Mouse (Mus musculus) C2C12 (cell line): ENCODE measurements at regions not wholly inside any gene's neighbourhood (a gene's known extent, or its start where the extent isn't known, plus 50 kb on each side); places are given as distances from the start of the nearest gene placed in this dataset.

Experiments
- H3K27me3 ChIP-seq: one replicate; pipeline ENCODE4 v1.6.1; 2011; ENCODE audit not compliant: control insufficient read depth, insufficient read depth, insufficient read length
- H3K36me3 ChIP-seq: one replicate; pipeline ENCODE4 v1.6.1; 2011; ENCODE audit not compliant: control insufficient read depth, insufficient read depth
- H3K4me3 ChIP-seq: one replicate; pipeline ENCODE4 v1.5.1; 2011; ENCODE audit warnings: mild to moderate bottlenecking, control low read depth; ENCODE audit not compliant: poor library complexity, insufficient read depth, severe bottlenecking
- H3K79me2 ChIP-seq: one replicate; pipeline ENCODE4 v1.6.1; 2011; ENCODE audit not compliant: control insufficient read depth, insufficient read depth
- H3K79me3 ChIP-seq: one replicate; pipeline ENCODE4 v1.6.1; 2011; ENCODE audit warnings: low read depth, control low read depth
- H3ac ChIP-seq: one replicate; pipeline ENCODE3; 2011; ENCODE audit warnings: low read depth; ENCODE audit not compliant: control insufficient read depth, insufficient read length
- CEBPB ChIP-seq: IDR thresholded peaks from one replicate; pipeline ENCODE4 v1.6.1; 2011; ENCODE audit warnings: low read depth, mild to moderate bottlenecking, control low read depth, moderate library complexity
- CTCF ChIP-seq: IDR thresholded peaks from one replicate; pipeline ENCODE4 v1.5.1; 2011; ENCODE audit not compliant: control insufficient read depth, insufficient read depth, insufficient read length
- FOSL1 ChIP-seq: IDR thresholded peaks from one replicate; pipeline ENCODE4 v1.8.0; 2011; ENCODE audit warnings: mild to moderate bottlenecking, low read length; ENCODE audit not compliant: poor library complexity, insufficient read depth, severe bottlenecking
- MAX ChIP-seq: IDR thresholded peaks from one replicate; pipeline ENCODE4 v1.6.1; 2011; ENCODE audit warnings: mild to moderate bottlenecking, control low read depth
- MYOD1 ChIP-seq: IDR thresholded peaks from one replicate; pipeline ENCODE4 v1.6.1; 2011; ENCODE audit warnings: low read depth; ENCODE audit not compliant: control insufficient read depth, insufficient read length
- MYOG ChIP-seq: IDR thresholded peaks from one replicate; pipeline ENCODE4 v1.6.1; 2011; ENCODE audit not compliant: control insufficient read depth, insufficient read length; ENCODE audit errors: extremely low read depth
- USF1 ChIP-seq: IDR thresholded peaks from one replicate; pipeline ENCODE4 v1.6.1; 2011; ENCODE audit warnings: low read depth, mild to moderate bottlenecking, control low read depth, moderate library complexity

- Histone ChIP-seq H3K79me3 (no peaks in the 10 kb centered on the region), H3K36me3 (no peaks in the 10 kb centered on the region), H3K79me2 (no peaks in the 10 kb centered on the region), H3K27me3 (no peaks in the 10 kb centered on the region), H3K4me3 (no peak overlapping the region), H3ac (no peak overlapping the region)
- TF ChIP-seq CTCF (no peak), FOSL1 (no peak), USF1 (no peak)
Measured at GRCm38 (mm10) chr3:147118092-147118491, 265.9 kb downstream of the Ttll7 start.

GRCm38 (mm10) chr3:147118622-147119021 lies 266.5 kb downstream of the Ttll7 start:
- no peaks in the 10 kb centered on the region for H3K36me3 ChIP-seq

GRCm38 (mm10) chr3:147121826-147122225 lies 269.7 kb downstream of the Ttll7 start:
- no peak overlapping the region for H3K4me3 ChIP-seq
- no peaks in the 10 kb centered on the region for H3K79me2 ChIP-seq

More at GRCm38 (mm10) chr3:147118622-147119021, 266.5 kb downstream of the Ttll7 start:
- H3K4me3 ChIP-seq, result no peak overlapping the region
- TF ChIP-seq FOSL1 (no peak), MYOD1 (no peak), MYOG (no peak), MAX (no peak), USF1 (no peak)
- no peaks in the 10 kb centered on the region for H3K79me3 ChIP-seq
- H3K27me3 ChIP-seq, result no peaks in the 10 kb centered on the region
- no peaks in the 10 kb centered on the region for H3K79me2 ChIP-seq
- H3ac ChIP-seq, result no peak overlapping the region

GRCm38 (mm10) chr3:147127740-147128139 lies 275.6 kb downstream of the Ttll7 start:
- Histone ChIP-seq H3ac (no peak overlapping the region), H3K27me3 (no peaks in the 10 kb centered on the region), H3K79me2 (no peaks in the 10 kb centered on the region)

More at GRCm38 (mm10) chr3:147121826-147122225, 269.7 kb downstream of the Ttll7 start:
- TF ChIP-seq MAX (no peak), USF1 (no peak), MYOG (no peak), CEBPB (no peak), MYOD1 (no peak), FOSL1 (no peak), CTCF (no peak)
- H3ac ChIP-seq, result no peak overlapping the region
- no peaks in the 10 kb centered on the region for H3K27me3 ChIP-seq
- H3K79me3 ChIP-seq, result no peaks in the 10 kb centered on the region
- H3K36me3 ChIP-seq, result no peaks in the 10 kb centered on the region

GRCm38 (mm10) chr3:147132830-147133229 lies 280.7 kb downstream of the Ttll7 start:
- no peak overlapping the region for H3ac ChIP-seq
- TF ChIP-seq USF1 (no peak), MYOG (no peak), MYOD1 (no peak), CTCF (no peak), FOSL1 (no peak), CEBPB (no peak), MAX (no peak)
- no peaks in the 10 kb centered on the region for H3K27me3 ChIP-seq
- H3K79me2 ChIP-seq, result no peaks in the 10 kb centered on the region
- H3K79me3 ChIP-seq, result no peaks in the 10 kb centered on the region
- no peaks in the 10 kb centered on the region for H3K36me3 ChIP-seq
- no peak overlapping the region for H3K4me3 ChIP-seq

More at GRCm38 (mm10) chr3:147127740-147128139, 275.6 kb downstream of the Ttll7 start:
- Histone ChIP-seq H3K4me3 (no peak overlapping the region), H3K36me3 (no peaks in the 10 kb centered on the region), H3K79me3 (no peaks in the 10 kb centered on the region)
- TF ChIP-seq MYOD1 (no peak), USF1 (no peak), MAX (no peak), CEBPB (no peak), FOSL1 (no peak), MYOG (no peak), CTCF (no peak)

- Histone ChIP-seq H3K79me2 (no peaks in the 10 kb centered on the region), H3K79me3 (no peaks in the 10 kb centered on the region), H3ac (no peak overlapping the region), H3K36me3 (no peaks in the 10 kb centered on the region), H3K4me3 (no peak overlapping the region), H3K27me3 (no peaks in the 10 kb centered on the region)
- no peak for TF ChIP-seq FOSL1
- TF ChIP-seq CTCF, result no peak
- no peak for TF ChIP-seq CEBPB
- no peak for TF ChIP-seq USF1
- no peak for TF ChIP-seq MYOG
- TF ChIP-seq MAX, result no peak
- TF ChIP-seq MYOD1, result no peak
Measured at GRCm38 (mm10) chr3:147133408-147133807, 281.2 kb downstream of the Ttll7 start.
